Mouse (Mus musculus) adipocyte (in vitro differentiated cells): ENCODE results near the gene Spsb4.
"Not testable (repeated sequence)": the region's sequence is repeated elsewhere in the genome, so short reads cannot be mapped to it uniquely, and the experiment has no call there.

Experiments
- DNase-seq: peaks from one replicate; pipeline ENCODE4 v3.0.0-alpha.2; 2016; ENCODE audit warnings: low spot score

Gene Spsb4

DNA sequence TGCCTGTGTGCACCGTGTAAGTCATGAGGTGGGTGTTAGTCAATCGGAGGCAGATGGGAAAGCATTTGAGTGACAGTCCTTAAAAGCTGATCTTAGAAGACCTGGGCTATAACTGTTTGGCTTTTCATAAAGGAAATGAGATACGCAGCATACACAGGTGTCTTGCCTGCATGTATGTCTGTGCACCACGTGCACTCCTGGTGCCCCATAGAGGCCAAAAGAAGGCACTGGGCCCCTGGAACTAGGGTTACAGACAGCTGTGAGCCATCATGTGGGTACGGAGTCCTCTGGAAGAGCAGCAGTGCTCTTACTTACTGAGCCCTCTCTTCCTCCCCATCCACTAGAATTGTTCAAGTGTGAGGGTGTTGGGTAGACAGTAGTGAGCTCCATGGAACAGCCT, 70.1 kb downstream of the Spsb4 start:
- no peak for DNase-seq

DNA sequence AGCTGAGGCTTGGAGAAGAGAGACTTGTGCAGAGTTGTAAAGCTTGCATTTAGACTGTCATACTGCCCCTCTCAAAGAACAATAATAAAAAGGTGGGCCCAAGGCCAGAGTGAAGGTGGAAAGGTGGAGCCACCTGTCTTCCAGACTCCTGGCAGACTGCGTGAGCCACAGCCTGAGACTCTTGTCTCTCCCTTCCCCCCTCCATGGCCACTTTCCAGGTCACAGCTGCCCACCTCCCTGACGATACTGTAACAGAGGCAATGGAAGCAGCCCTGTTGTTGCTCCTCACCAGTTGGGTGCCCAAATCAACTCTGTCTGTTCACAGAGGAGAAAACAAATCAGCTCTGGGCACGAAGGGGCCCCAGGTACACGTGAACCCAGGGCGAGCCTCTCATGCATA, 71.5 kb downstream of the Spsb4 start:
- no peak for DNase-seq

DNA sequence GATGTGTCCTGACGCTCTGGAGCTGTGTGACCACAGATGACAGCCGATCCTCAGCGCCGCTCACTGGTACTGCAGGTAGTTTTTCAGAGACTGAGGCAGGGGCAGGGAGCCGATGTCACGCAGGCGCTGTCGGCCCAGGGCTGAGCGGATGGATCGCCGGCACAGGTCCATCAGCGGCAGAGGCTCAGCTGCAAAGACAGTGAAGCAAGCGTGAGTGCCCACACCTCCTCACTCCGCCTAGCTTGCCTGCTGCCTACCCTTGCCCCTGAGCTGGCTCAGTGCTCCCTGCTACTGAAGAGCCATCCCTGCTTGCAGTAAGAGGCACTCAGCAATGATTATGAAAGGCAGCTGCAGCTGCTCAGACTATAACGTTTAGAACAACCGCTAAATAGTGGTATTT, 74.1 kb downstream of the Spsb4 start:
- DNase-seq, result no peak

DNA sequence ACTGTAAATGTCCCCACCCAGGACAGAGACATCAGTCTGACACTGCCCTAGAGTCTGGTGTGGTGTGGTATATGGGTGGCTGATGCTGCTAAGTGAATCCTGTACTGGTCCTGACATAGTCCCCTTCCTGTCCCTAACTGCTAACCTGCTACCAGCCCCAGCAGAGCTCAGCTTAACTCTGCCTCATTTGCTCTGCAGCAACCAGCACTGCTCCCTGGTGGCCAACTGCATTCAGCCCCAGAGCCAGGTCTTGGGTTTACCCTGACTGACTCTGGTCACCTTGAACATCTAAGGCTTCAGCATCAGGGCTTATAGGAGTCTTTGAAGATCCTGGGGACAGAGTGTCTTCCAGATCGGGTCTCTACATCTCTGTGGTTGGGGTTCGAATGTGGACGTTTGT, 75.7 kb downstream of the Spsb4 start:
- DNase-seq, result no peak

DNA sequence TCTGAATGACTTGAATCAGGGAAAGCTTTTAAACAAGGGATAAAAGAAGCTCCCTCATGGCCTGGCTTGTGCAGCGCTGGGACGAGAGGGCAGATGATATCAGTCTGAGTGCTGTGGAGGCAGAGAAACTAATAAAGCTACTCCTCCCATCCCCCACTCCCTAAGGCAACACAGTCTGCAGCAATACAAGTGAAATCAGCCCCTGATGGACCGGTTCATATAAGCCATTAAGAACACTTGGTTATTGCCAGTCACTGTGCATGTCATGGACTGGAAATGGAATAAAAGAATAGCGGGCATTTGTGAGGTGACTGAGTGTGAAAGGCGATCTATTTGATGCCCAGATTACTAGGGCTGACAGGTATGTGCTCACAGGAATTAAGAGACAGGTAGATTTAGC, 79.8 kb downstream of the Spsb4 start:
- DNase-seq, result no peak

- DNase-seq, result not testable (repeated sequence)
Observed at GRCm38 (mm10) chr9:96936427-96936826, 82.2 kb downstream of the Spsb4 start.

DNA sequence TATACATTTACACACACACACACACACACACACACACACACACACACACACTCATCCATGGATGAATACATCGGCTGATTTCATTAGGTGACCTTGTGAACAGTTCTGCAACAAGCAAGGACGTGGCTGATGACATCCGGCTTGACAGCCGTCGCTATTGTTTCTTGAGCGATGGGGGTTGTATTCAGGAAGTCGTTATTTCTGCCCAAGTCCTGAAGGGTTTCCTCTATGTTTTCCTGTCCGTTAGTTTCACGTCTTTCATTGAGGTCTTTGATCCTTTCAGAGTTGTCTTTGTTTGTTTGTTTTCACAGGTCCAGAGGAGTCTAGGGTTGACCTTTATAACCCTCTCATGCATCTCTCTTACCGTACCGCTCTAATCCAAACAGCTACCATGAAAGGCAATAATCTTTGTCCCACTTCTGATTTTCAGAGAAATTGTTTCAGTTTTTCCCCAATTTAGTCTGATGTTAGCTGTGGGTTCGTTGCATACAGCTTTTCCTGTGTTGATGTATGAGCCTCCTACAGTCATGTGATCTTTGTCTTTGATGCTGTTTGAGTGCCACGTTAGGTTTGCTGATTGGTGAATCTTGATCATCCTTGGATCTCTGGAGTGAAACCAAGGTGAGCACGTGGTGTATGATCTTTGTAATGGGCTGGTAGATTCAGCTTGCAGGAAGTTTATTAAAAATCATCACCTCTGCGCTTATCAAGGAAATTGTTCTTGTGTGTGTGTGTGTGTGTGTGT, 82.9 kb downstream of the Spsb4 start:
- DNase-seq, result no peak

- DNase-seq, result no peak
Observed at GRCm38 (mm10) chr9:96934816-96935215, 83.8 kb downstream of the Spsb4 start.

GRCm38 (mm10) chr9:96932751-96933150, 85.9 kb downstream of the Spsb4 start:
- no peak for DNase-seq

GRCm38 (mm10) chr9:96923577-96924316, 94.9 kb downstream of the Spsb4 start:
- no peak for DNase-seq

GRCm38 (mm10) chr9:96923119-96923518, 95.5 kb downstream of the Spsb4 start:
- no peak for DNase-seq

GRCm38 (mm10) chr9:96916620-96917538, 101.8 kb downstream of the Spsb4 start:
- DNase-seq, result peak; percentile 93

DNA sequence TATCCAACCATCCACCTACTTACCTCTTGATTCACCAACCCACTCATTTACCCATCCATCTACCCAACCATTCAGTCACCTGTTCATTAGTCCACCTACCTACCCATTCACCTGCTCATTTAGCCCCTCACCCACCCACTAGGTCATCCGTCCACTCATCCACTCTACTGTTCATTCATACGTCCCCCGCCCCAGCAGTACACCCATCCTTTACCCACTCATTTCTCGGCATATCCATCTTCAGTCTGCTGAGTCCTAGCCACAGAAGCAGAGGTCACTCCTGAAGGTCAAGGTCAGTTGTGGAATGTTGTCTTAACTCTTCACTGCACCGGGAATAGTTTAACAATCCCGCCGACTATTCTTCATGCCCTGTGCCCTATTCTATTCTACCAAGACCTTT, 102.6 kb downstream of the Spsb4 start:
- no peak for DNase-seq

DNA sequence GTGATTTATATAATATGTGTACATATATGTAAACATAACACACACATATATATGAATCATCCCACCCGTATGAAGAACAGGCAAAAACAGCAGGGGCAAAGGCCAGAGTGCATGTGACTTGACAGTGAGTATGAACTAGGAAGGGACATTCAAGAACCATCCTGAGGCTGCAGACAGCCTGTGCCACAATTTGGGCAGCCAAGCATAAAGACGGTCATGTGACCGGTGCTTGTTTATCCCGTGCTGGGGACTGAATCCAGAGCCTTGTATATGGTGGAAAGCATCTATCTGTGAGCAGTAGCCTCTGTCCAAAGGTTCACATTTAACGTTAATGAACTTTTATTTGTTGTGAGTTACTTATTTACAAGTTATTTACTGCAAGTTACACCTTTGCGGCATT, 103.8 kb downstream of the Spsb4 start:
- no peak for DNase-seq

- DNase-seq, result no peak
Observed at GRCm38 (mm10) chr9:96914005-96914404, 104.6 kb downstream of the Spsb4 start.

DNA sequence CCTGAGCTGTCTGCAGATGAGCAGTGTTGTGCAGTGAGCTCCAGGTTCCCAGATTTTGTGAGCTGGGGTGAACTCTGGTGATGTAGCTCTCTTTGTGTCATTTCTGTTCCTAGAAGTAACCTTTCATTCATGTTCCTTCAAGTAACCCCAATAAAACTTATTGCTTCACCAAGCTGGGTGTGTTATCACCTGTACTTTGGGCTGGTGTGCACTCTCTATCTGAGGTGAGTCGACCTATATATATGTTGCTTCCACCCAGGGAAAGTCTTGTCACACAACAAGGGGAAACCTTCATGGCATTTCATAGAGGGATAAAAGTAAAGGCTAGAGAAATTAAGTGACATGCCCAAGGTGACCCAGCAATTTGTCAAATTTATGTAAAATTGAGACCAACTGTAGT, 109.1 kb downstream of the Spsb4 start:
- no peak for DNase-seq

DNA sequence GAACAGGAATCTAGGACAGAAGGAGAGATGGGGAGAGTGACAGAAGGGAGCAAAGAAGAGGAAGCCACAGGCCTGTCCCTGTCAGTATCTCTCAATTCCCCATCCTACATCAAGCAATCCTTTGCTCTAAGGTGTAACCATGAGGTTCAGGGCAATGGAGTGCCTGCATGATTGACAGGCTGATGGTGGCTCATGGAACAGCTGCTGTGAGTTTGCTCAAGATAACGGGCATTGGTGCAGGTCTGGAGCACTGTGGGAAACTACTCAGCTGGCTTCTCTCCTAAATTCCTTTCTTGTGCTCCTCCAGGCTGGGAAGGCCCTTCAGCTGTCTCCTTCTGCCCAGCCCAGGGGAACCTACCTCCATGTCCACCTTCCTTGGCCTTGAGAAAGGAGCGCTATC, 109.9 kb downstream of the Spsb4 start:
- no peak for DNase-seq

DNA sequence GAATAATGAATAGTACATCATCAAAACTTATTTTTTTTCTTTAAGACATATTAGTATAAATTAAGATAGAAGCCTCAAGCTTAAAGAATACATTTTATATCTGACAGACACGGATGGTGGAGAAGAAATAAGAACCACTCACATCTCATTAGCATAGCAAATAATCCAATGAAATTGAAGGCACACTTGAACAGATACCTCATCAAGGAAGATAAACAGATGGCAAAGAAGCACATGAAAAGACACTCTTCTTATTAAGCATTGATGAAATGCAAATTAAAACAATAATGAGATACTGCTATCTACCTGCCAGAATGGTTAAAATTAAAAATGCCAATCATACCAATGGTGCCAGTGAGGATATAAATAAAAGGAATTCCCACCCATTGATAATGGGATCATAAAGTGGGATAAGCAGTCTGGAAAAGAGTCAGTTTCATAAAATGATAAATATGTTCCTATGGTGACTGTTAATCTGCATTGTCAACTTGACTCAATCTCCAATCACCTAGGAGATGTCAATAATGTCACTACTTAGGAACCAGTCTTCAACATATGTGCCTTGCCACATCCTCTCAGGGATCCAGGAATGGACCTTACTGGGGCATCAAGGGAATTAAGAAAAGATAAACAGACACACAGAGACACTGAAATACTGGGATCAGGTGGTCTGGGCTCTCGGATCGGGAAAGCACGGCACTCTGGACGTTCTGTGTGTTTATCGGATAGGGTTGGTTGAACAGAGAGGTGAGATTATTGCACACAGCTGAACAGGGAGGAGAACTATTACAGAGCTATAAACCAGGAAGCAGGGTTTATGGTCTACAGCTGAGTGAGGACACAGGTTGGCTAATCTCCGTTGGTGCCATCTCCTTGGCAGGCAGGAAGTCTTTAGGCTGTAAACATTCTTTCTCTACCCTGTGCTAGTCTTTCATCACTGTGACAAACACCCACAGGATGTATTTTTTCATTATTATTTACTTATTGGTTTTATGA, 114.0 kb downstream of the Spsb4 start:
- no peak for DNase-seq

DNA sequence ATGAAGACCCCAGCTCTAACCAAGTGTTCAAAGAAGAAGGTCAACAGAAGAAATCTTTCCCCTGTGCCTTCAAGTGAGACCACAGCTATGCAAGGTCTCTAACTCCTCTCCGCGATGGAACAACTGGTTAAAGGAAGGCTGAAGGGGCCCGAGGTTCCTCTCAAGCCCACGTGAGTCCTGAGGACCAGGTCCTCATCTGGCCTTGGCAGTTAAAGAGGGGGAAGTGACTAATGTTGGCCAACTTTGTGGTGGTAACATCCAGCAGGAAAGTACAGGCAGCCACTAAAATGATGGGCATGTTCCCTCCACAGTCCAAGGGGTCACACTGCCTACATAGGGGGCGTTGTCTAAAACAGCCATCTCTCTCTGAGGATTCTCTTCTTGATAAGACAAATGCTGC, 118.9 kb downstream of the Spsb4 start:
- no peak for DNase-seq

DNA sequence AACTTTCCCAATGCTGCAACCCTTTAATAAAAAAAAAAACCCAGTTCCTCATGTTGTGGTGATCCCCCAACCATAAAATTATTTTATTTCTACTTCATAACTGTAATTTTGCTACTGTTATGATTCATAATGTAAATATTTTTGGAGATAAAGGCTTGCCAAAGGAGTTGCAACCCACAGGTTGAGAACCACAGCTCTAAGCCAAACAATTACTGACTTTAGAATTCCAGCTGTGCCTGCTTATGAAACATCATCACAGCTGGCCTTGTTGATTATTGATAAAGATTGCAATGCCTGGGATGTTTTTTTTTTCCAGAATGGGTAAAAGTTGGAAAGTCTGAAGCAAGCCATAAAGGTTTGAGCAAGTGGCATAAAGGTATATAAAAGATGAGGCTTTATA, 119.6 kb downstream of the Spsb4 start:
- no peak for DNase-seq

DNA sequence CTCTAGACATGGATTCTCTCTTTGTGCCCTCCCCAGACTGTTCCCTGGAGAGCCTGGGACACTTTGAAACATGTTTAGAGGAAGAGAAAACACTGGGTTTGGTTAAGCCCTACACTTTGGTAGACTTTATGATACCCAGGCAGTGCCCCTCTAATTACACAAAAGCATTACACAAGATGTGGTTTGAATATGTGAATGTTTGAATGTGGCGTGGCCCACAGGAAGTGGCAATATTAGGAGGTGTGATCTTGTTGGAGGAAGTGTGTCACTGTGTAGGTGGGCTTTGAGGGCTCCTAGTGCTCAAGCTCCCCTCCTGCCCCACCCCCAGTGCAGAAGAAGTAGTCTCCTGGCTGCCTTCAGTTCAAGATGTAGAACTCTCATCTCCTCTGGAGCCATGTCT, 122.0 kb downstream of the Spsb4 start:
- no peak for DNase-seq
